In genomic region chr11:20106946-20107345, GRCm38 (mm10) we compare ENCODE assay signal across 27 mouse cellular contexts. TPM values are rescaled to one million over a fixed set of nuclear protein-coding genes. Genes with fewer than 3 reads are reported as not detected.
DNase-seq lines count a peak whose midpoint lies in the region; ATAC-seq and TF ChIP-seq lines count a peak whose summit lies in the region.
"Had no signal": no experiment of that assay in that cellular context is flagged by ENCODE, and none has a peak within 500 bp of the region (broad histone marks: within the 10 kb centered on the region; RNA-seq: fewer than 3 reads in every experiment).

No protein-coding gene starts in this region.

- in situ Hi-C loops in Patski (cut with MboI; ENCODE audit: low pct_unique_long_range_greater_than_20kb) = no loop called here

- H3K4me2 ChIP-seq in liver, embryonic 11.5 days = no peak overlapping the region; the same call in 1 of the 2 replicates
- H3K4me2 ChIP-seq in forebrain, embryonic 16.5 days (ENCODE audit: low read length) = no peak overlapping the region
- H3K4me2 ChIP-seq: forebrain, embryonic 12.5 days; heart, embryonic 15.5 days; hindbrain, embryonic 12.5 days; limb, embryonic 12.5 days; lung, embryonic 14.5 days; neural tube, embryonic 15.5 days had no signal

- TF ChIP-seq CTCF in liver, adult 2 months (IDR thresholded peaks at IDR 0.05; ENCODE audit: low read depth, low read length) = no peak
- no peak for TF ChIP-seq CTCF in Patski (IDR thresholded peaks at IDR 0.05)

- peak overlapping the region; percentile 47; the same call in 1 of the 2 replicates for H3K9ac ChIP-seq in liver, adult 2 months (ENCODE audit: low read depth, low read length)
- no peak overlapping the region for H3K9ac ChIP-seq in liver, embryonic 11.5 days (ENCODE audit: low read depth, low read length)
- H3K9ac ChIP-seq in forebrain, embryonic 16.5 days (replicated peaks; ENCODE audit: low read depth, low read length) = no peak overlapping the region
- H3K9ac ChIP-seq: forebrain, embryonic 12.5 days; heart, embryonic 15.5 days; hindbrain, embryonic 12.5 days; limb, embryonic 12.5 days; liver, embryonic 14.5 days; lung, embryonic 14.5 days; neural tube, embryonic 15.5 days had no signal

- ATAC-seq in liver, embryonic 11.5 days (replicated peaks; ENCODE audit: low FRiP score) = no peak
- peak; percentile 73 for ATAC-seq in Patski
- ATAC-seq in forebrain, embryonic 16.5 days = no peak
- ATAC-seq: intestine, postnatal 0 days had no signal

- H3K27me3 ChIP-seq in liver, adult 2 months (ENCODE audit: control insufficient read depth, insufficient read depth, low read length) = no peaks in the 10 kb centered on the region
- H3K27me3 ChIP-seq in liver, embryonic 11.5 days (replicated peaks; ENCODE audit: control insufficient read depth, insufficient read depth, low read length) = no peaks in the 10 kb centered on the region
- H3K27me3 ChIP-seq in Patski = no peaks in the 10 kb centered on the region
- no peaks in the 10 kb centered on the region for H3K27me3 ChIP-seq in forebrain, embryonic 16.5 days (replicated peaks; ENCODE audit: control insufficient read depth, insufficient read depth, low read length)
- H3K27me3 ChIP-seq: forebrain, embryonic 12.5 days; heart, embryonic 15.5 days; hindbrain, embryonic 12.5 days; limb, embryonic 12.5 days; neural tube, embryonic 15.5 days had no signal

- POLR2A ChIA-PET in Patski (lab: Charles Lee) = no interaction called here

- no peak for TF ChIP-seq POLR2A in liver, adult 2 months (IDR thresholded peaks at IDR 0.05; ENCODE audit: extremely low read depth, insufficient read depth, low read length)

- no peak for DNase-seq in liver, adult 2 months (ENCODE audit: extremely low read depth, low read depth, low spot score)
- DNase-seq in liver, embryonic 11.5 days (ENCODE audit: low spot score) = no peak
- DNase-seq in 3T3-L1 (ENCODE audit: low read depth, low spot score) (peak; percentile 73), Patski (ENCODE audit: low read depth, low spot score) (no peak)
- DNase-seq in testis, postnatal 10 days (ENCODE audit: low spot score) = no peak
- DNase-seq: adrenal gland, postnatal 25 days; cerebellum, adult 2 months; gastrocnemius, postnatal 14 days; heart, postnatal 36 days; kidney, adult 9 months; kidney, postnatal 10 days; lung, embryonic 14.5 days; lung, postnatal 14 days; midbrain, embryonic 14.5 days; retina, postnatal 1 day; right cerebral cortex, postnatal 25 days; thymus, adult 18-20 months; thymus, postnatal 25 days had no signal

- WGBS in liver, adult 2 months = 78% methylated on average over 3 of the region's 3 CpGs
- 89% methylated on average over 3 of the region's 3 CpGs for WGBS in liver, embryonic 11.5 days
- 17% methylated on average over 3 of the region's 3 CpGs for WGBS in macrophage (ENCODE audit: missing documents)
- 94% methylated on average over 3 of the region's 3 CpGs for WGBS in forebrain, embryonic 16.5 days

- CTCF ChIA-PET in Patski (lab: Charles Lee) = interaction anchor here (1.6 kb wide), 1 partner anchor 39 kb away, joined by 4 read pairs; no protein-coding TSS in a partner anchor

- no peaks in the 10 kb centered on the region for H3K36me3 ChIP-seq in liver, adult 2 months (ENCODE audit: control insufficient read depth, insufficient read depth, low read length)
- H3K36me3 ChIP-seq in liver, embryonic 11.5 days (ENCODE audit: control insufficient read depth, insufficient read depth, low read length) = no peaks in the 10 kb centered on the region; the same call in 1 of the 2 replicates
- H3K36me3 ChIP-seq in macrophage (ENCODE audit: inconsistent target) = peaks cover 4% of the 10 kb centered on the region; the same call in 1 of the 2 replicates
- no peaks in the 10 kb centered on the region for H3K36me3 ChIP-seq in forebrain, embryonic 16.5 days (ENCODE audit: control insufficient read depth, insufficient read depth)

- peaks cover 22% of the 10 kb centered on the region for H3K79me2 ChIP-seq in liver, adult 2 months (ENCODE audit: control insufficient read depth, insufficient read depth, low read length)
- H3K79me2 ChIP-seq in macrophage (ENCODE audit: inconsistent target) = peaks cover 100% of the 10 kb centered on the region

- no peak overlapping the region for H3K4me3 ChIP-seq in liver, adult 2 months (ENCODE audit: insufficient read depth, low read depth, low read length)
- no peak overlapping the region for H3K4me3 ChIP-seq in liver, embryonic 11.5 days (ENCODE audit: low read depth, low read length)
- no peak overlapping the region for H3K4me3 ChIP-seq in macrophage (ENCODE audit: inconsistent target)
- H3K4me3 ChIP-seq in forebrain, embryonic 16.5 days (replicated peaks; ENCODE audit: low read length) = no peak overlapping the region
- H3K4me3 ChIP-seq: forebrain, embryonic 12.5 days; heart, embryonic 15.5 days; hindbrain, embryonic 12.5 days; limb, embryonic 12.5 days; neural tube, embryonic 15.5 days had no signal

- H3K4me1 ChIP-seq in liver, adult 2 months (ENCODE audit: control insufficient read depth, insufficient read depth, low read length) = peaks cover 7% of the 10 kb centered on the region
- no peaks in the 10 kb centered on the region; the same call in none of the 2 replicates for H3K4me1 ChIP-seq in liver, embryonic 11.5 days (replicated peaks; ENCODE audit: control insufficient read depth, insufficient read depth, low read length)
- H3K4me1 ChIP-seq in forebrain, embryonic 16.5 days (replicated peaks; ENCODE audit: control insufficient read depth, insufficient read depth, low read length) = peaks cover 7% of the 10 kb centered on the region; the same call in 1 of the 2 replicates

- H3K27ac ChIP-seq in liver, adult 2 months (replicated peaks; ENCODE audit: insufficient read depth, low read depth, low read length) = no peak overlapping the region
- H3K27ac ChIP-seq in liver, embryonic 11.5 days (ENCODE audit: low read depth, low read length) = no peak overlapping the region
- peak overlapping the region; percentile 81 for H3K27ac ChIP-seq in macrophage
- H3K27ac ChIP-seq in forebrain, embryonic 16.5 days (ENCODE audit: low read length) = no peak overlapping the region
- H3K27ac ChIP-seq: forebrain, embryonic 12.5 days; heart, embryonic 15.5 days; hindbrain, embryonic 12.5 days; limb, embryonic 12.5 days; liver, embryonic 14.5 days; neural tube, embryonic 15.5 days had no signal

- no peaks in the 10 kb centered on the region for H3K9me3 ChIP-seq in liver, embryonic 11.5 days (ENCODE audit: control insufficient read depth, low read length)
- no peaks in the 10 kb centered on the region for H3K9me3 ChIP-seq in forebrain, embryonic 16.5 days (ENCODE audit: control insufficient read depth, low read length)
- H3K9me3 ChIP-seq: forebrain, embryonic 12.5 days; heart, embryonic 15.5 days; hindbrain, embryonic 12.5 days; limb, embryonic 12.5 days; neural tube, embryonic 15.5 days had no signal

RNA-seq across cellular contexts. Expression of gene Actr2, which starts 5.8 kb away (rescaled TPM):
- 67.3 and 68.8 TPM in 2 replicates for total RNA-seq in liver, adult 2 months (2014; rRNA removed)
- 16.6 and 17.4 TPM in 2 replicates for polyA plus RNA-seq in liver, adult 2 months (2012; rRNA removed)
- 64.4 and 74.5 TPM in 2 replicates for polyA plus RNA-seq in liver, embryonic 11.5 days (2014; fragmentation: Nextera tagmentation; extraction: Ambion mirVana)
- polyA plus RNA-seq in Patski (2021) = 152 TPM
- total RNA-seq in macrophage (2018; cell fraction: chromatin; rRNA removed) = 100 to 1,000 TPM; 215 to 470 (median 344) TPM
- 100 to 1,000 TPM; 413 to 619 (median 472) TPM for total RNA-seq in macrophage (2018; cell fraction: cytosol; rRNA removed)
- total RNA-seq in macrophage (2018; cell fraction: nucleus; rRNA removed) = 100 to 1,000 TPM; 225 to 519 (median 379) TPM
- 228 to 455 TPM (median 329 TPM) in 3 replicates for polyA plus RNA-seq in macrophage (2018)
- polyA plus RNA-seq in forebrain, embryonic 16.5 days (2015; fragmentation: Nextera tagmentation; extraction: Ambion mirVana) = 189 and 208 TPM in 2 replicates
